Mouse (Mus musculus) heart, adult 2 months (tissue): ENCODE measurements around the gene Ubqln1.

Source experiments
- CTCF ChIP-seq: fragments of 200-600 bp; IDR thresholded peaks from 2 replicates; pipeline ENCODE4 v1.8.1; 2022; ENCODE audit warnings: antibody characterized with exemption, mild to moderate bottlenecking, moderate library complexity
- EP300 ChIP-seq: fragments of 200-500 bp; IDR thresholded peaks from 2 replicates; pipeline ENCODE4 v1.6.1; 2011; ENCODE audit warnings: low read depth, low read length, control low read depth; ENCODE audit not compliant: insufficient read depth
- POLR2A ChIP-seq: fragments of 200-500 bp; IDR thresholded peaks from 2 replicates; pipeline ENCODE4 v1.6.1; 2011; ENCODE audit warnings: mild to moderate bottlenecking, low read depth, low read length, control low read depth; ENCODE audit not compliant: insufficient read depth

- TF ChIP-seq EP300 (no peak), CTCF (no peak), POLR2A (no peak)
Observed at GRCm38 (mm10) chr13:58163343-58163742, 52.1 kb downstream of the Ubqln1 start.
